Mouse (Mus musculus): ENCODE measurements around the gene Cbs.
"Not testable (repeated sequence)": the region's sequence is repeated elsewhere in the genome, so short reads cannot be mapped to it uniquely, and the experiment has no call there.

Cbs gene

DNA sequence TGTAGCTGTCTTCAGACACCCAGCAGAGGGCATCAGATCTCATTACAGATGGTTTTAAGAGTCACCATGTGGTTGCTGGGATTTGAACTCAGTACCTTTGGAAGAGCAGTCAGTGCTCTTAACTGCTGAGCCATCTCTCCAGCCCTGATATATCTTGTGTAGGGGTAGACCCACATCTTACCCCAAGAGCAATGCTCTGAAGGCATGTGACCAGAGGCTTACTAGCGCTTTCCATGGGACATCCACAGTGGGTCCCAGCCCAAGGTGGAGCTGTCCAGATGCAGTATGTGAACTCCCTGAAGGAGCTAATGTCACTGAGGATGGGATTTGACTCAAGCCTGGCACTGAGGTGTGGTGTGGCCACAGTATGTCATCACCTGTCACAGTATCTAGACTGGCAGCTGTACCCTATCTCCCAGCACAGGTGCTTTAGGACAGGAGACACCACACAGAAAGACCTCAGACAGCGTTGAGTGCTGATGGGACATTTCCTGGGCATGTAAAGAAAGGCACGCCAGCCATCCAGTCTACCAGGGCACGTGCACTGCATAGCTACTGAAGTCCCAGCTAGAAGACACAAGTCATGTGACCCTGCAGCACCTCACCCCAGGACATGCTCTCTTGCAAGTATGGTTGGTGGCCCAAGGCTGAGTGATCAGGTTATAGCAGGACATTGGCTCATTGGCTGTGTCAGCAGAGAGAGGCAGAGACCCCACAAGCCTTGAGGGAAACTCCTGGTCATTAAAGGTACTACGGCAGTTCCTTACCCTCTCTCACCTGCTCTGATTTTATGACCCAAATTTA lies 9.4 kb upstream of the Cbs start:
- no peak for DNase-seq (ENCODE audit: low read depth, low spot score)

DNA sequence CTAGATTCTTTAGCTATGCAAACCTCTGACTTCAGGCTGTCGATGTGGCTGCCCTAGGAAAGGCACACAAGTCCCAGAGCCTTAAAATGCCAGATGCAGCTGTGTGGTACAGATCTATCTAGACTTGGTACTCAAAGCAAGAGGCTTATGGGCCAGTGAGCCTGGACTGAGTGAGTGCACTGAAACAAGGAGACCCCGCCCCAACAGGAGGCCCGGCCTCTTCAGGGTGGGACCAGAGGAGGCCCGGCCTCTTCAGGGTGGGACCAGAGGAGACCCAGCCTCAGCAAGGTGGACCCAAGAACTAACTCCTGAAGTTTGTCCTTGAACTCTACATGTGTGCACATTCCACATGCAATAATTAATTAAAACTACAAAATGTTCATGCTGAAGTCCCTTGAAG lies 5.9 kb upstream of the Cbs start:
- no peak for DNase-seq (ENCODE audit: low read depth, low spot score)

DNA sequence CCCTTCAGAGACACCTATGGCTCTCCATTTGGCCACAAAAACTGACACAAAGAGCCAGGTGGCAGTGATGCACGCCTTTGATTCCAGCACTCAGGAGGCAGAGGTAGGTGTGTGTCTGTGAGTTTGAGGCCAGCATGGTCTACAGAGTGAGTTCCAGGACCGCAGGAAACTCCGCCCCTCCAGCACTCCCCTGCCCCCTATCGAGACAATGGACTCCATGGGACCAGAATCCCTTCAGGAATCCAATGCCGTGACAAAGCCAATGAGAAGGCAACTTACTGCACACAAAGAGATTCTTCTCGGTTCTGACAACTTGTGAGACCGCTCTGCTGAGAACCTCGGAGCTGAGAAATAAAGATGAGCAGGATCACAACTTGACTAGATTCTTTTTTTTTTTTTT lies 5.3 kb upstream of the Cbs start:
- no peak for DNase-seq (ENCODE audit: low read depth, low spot score)

DNA sequence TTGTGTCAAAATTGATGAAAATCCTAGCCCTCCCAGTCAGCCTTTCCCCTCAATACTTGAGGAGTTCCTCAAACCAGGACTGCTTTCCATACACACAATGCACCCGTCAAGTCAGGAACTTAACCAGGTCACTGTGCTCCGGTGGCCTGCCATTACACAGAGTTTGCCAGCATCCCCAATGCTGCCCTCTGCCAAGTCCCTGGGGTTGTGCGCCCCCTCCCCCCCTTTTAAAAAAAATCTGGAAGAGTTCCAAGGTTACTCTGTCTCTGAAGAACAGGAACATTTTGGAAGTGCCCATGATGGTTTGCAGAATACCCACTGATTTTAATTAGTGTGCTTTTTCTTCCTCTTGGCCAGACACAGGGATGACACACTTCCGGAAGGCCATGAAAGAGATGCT lies 2.6 kb upstream of the Cbs start:
- no peak for DNase-seq (ENCODE audit: low read depth, low spot score)

DNA sequence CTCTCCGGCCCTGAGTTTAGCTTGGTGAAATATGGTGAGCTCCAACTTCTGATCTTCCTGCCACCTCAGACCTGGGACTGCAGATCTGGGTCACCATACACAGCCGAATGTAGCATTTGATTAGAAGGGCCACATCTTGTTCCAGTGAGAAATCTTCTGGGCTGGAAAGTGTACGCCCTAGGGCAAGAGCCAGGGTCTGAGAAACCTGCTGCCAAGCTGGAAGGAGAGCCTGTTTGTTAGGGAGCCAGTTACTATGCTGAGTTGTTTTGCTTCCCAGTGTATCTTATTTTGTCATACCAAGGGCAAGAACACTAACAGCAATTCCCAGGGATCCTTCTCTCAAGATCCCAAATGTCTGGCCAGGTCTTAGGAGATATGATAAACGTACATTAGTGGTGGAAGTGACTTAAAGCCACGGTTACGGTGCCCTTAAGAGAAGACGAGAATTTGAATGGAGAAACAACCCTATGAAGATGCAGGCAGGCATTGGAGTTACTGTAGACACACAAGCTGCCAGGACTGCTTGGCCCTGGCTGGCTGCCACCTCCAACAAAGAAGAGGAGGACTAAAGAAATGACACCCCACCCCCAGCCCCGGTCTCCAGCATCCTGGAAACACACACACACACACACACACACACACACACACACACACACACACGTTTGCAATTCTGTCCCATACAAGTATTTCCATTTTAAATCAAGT lies 980 bp upstream of the Cbs start:
- DNase-seq (ENCODE audit: low read depth, low spot score), result peak; percentile 60

DNA sequence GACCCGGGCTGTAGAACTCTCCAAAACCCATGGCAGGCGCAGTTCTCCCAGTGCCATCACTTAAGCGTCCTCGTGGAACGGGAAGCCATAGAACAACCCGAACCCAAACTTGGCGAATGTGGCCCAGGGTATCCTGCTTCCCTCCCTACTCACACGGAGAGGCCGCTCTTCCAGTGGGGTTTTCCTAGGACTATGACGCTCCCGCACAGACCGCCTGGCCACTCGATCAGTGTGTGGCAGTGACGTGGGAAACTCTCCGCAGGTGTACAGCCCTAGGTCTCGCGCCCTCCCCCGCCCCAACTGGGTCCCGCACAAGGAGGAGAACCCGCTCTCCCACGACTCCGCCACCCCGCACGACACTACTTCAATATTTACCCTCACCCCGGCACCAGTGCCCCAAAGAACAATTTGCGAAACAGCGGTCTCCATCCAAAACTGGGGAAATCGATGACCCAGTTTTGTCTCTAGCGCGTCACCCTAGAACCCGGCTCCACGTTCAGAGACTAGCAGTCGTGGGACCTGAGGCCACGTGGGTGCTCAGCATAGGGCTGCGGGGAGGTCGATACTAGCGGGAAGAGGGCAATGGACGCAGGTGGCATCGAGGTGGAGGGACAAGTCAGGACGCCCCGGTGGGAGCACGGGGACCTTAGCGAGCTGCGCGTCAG lies 629 bp downstream of the Cbs start:
- DNase-seq (ENCODE audit: low read depth, low spot score), result no peak

DNA sequence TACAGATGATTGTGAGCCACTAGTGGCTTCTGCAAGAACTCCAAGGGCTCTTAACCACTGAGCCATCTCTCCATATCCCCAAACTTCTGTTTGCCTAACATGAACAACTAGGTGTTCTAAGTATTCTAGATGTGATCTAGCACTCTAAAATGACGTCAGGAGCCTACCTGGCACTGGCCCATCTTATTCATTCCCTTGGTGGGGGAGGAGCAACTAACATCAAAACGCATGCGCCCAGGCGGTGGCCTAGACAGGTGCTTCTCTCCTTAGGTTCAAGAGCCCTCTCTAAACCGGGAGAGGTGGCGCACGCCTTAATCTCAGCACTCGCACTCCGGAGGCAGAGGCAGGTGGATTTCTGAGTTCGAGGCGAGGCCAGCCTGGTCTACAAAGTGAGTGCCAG lies 1.3 kb downstream of the Cbs start:
- no peak for DNase-seq (ENCODE audit: low read depth, low spot score)

DNA sequence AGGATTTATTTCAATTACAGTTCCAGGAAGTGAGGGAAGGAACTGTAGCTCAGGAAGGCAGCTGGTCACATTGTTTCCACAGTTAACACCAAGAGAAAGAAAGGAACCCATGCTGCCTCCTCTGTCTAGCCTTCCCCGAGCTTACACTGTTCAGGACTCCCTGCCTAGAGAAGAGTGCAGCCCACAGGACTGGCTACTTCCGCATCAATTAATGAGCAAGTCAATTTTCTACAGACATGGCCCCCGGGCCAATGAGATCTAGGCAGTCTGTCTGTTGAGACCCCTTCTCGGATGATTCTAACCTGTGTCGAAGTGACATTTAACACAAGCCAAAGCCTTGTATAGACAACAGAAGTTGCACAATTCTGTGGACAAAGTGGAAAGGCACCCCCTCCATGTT lies 2.1 kb downstream of the Cbs start:
- no peak for DNase-seq (ENCODE audit: low read depth, low spot score)

DNA sequence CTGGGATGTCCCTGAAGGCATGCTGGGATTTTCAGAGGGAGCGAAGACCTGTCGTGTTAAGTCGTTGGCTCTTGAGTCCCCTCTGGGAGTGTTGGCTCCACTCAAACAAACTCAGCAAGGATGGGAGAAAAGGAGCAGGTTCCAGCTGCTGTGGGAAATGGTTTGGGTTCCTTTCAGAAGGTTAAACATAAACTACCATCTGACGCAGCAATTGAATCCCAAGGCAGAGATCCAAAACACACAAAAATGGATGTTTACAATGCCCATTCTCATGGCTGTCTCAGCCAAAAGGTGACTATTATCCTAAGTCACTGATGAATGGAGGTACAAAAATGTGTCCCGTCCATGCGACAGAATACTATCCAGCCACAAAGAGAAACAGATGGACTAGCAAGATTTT lies 4.0 kb downstream of the Cbs start:
- no peak for DNase-seq (ENCODE audit: low read depth, low spot score)

DNA sequence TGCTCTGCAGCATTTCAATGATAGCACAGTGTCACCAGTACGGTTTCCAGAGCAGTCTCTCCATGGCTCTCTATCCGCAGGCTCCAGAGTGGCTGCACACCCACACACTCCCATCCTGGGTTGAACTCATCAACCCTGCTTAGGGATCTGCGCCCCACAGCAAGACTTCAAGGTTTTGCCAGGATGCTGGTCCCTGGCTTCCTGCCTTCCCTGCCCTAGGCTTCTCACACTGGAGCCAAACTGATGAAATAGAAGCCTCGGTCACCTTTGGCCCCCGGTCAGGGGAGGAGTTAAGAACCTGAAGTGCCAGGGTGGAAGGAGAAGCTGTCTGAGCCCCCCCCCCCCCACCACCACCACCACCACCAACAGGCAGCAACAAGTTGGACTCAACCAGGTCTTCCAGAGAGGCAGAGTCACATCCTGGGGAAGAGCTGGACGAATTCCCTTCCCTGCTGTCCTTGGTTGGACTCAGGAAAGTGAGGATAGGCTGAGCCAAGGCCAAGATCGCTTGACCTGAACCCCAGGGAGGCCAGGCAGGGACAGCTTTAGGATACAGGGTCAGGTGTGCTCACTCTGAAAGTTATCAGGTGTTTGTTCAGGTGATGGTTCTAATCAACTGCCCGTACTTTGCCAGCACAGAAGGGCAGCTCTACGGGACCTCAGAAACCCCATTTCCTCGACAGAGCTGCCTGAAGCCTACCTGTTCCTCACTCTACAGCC lies 5.8 kb downstream of the Cbs start:
- peak; percentile 10 for DNase-seq (ENCODE audit: low read depth, low spot score)

DNA sequence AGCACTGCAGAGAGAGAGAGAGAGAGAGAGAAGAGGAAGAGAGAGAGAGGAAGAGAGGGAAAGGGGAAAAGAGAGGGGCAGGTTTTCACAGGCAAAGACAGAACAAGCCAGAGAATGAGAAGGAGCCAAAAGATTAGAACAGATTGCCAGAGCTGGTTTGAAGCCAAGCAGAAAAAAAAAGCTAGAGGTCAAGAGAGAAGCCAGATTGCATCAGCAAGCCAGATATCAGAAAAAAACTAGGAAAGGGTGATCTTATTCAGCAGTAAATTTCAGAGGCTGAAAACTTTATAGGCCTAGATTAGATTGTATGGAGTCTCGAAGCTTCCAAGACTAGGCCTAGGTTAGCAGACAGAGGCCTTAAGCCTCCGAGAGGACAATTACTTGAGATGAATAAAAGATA lies 9.1 kb downstream of the Cbs start:
- no peak for DNase-seq (ENCODE audit: low read depth, low spot score)

DNA sequence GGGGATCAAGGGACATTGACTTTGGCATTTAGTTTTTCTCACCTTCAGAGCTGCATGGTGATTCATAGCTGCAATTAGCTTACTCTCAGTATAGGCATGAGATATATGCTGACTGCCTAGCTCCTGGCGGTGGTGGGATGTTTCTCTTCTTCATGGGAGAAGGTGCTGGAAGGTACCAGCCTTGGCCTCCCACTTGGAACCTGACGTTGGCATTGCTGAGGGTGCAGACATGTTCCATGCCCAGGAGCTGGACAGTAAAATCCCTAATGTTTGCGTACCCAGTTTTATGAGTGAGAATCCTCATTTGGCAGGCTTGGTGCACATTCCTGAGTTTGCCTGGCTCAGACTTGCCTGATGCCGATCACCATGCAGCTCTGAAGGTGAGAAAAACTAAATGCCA lies 13.9 kb downstream of the Cbs start:
- DNase-seq (ENCODE audit: low read depth, low spot score), result no peak

DNA sequence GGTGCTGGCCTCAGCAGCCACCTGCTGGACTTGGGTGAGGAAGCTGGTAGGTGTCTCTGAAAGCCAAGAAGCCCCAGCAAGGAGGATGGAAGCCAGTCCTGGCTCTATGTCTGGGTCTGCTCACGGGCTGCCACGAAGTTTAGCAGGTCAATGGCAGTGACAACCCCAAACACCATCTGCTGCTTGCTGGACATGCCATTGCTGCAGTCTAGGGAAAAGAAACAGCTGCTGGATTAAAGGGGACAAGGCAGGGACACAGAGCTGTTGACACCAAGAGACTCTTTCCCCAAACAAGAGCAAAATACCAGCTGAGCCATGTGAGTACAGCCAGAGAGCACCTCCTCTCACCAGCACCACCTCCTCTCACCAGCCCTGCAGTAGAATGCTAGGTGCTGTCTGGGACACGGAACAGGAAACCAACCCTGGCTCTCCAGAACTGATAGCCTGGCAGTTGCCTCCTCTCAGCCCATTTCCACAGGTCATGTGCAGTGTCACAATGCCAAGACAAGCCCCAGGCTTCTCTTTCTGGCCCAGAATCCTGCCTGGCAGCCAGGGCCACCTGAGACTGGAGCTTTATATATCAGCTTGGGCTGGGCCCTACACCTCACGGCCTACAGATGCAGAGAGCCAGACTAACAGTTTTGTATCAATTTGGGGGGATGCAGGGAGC lies 23.8 kb downstream of the Cbs start:
- DNase-seq (ENCODE audit: low read depth, low spot score), result no peak

DNA sequence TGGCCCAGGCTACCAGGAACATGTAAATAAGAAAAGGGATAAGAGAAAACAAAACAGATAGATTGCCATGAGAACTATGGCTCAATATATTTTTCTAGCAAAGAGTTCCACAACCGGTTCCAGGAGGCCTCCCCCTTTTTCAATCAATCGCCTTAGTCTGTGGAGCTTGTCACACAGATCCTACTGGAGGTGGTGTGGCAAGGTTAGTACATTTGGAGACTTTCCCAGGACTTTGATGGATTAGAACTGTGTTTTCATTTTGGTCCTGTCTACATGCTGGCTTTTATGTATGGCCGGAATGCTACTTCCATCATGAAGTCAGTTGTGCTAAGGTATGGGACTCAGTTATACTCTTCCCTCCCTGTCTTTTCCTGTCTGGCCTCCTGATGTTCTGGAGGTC lies 27.1 kb downstream of the Cbs start:
- DNase-seq (ENCODE audit: low read depth, low spot score), result no peak

DNA sequence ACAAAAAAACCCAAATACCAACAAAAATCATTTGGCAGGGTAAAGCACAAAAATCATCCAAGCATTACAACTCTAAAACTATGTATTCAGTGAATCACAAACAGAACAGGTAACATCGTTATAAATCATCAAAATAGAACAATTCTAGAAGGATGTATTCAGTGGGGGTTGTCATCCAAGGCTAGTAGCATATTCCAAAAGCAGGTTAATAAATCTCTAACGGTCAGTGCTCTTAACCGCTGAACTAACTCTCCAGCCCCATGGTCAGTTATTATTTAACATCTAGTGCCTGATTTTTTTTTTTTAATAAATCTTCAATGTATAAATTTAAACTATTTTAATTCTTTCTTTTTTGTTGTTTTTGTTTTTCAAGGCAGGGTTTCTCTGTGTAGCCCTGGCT lies 27.9 kb downstream of the Cbs start:
- DNase-seq (ENCODE audit: low read depth, low spot score), result not testable (repeated sequence)

DNA sequence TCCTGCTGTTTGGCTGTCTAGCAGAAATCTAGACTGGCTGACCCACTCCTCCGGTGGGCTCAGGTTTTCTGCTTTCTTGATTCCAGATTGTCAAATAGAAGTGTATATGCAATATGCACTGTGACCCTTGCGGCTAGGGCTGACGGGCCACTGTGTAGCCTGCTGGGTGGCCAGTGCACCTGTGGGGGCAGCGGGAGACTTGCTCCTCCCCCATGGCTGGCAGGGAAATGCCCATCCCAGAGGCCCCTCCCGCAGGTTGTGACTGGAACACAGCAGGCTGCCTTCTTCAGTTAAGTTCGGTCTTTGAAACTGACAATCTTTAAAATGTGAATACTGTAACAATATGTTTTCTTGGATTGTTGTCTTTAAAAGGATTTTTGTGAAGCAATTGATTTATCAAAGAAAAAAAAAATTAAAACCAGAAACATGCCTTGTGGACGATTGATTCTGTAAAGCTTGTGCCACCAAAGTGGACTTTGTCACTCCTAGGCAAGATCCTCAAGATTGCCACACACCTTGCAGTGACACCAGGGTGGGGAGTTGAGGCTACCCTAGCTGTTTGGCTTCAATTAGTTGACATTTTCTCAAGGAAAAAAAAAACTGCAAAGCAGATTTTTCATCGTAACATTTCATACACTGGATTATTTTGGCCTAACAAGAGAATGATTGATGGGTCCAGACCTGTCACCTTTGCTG lies 29.6 kb downstream of the Cbs start:
- DNase-seq (ENCODE audit: low read depth, low spot score), result no peak

DNA sequence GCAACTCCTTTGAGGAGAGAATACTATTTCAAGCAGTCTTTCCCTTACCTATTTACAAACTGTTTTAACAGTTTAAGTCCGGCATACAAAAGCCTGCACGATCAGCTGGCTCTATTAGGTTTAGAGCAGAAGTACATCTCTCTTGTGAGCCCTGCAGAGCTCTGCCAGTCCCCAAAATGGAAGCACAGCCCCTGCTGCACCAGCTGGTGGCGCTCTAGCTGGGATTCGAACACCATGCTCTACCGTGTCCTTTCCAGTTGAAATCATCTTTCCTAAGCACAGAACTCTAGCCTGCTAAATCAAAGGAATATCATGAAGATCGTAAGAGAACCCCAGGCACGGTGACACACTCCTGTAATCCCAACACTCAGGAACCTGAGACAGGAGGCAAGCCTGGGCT lies 30.6 kb downstream of the Cbs start:
- DNase-seq (ENCODE audit: low read depth, low spot score), result peak; percentile 36

DNA sequence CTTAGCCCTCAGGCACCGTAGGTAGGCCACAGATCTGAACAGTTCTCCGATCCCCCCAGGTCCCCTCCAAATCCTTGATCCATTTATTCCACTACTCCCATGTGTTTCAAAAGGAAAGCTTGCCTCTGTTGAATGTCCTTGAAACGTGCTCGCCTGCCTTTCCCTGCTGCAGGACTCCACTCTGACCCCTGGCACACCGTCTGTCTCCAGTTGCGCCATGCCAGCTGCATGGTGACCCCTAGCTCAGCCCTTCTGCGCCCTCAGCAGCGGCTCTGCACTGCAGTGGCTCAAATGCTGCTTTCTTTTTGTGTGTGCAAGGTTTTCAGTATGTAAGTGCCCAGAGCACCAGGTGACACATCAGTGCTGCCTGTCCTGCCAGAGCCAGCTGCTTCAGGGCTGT lies 38.4 kb downstream of the Cbs start:
- no peak for DNase-seq (ENCODE audit: low read depth, low spot score)

DNA sequence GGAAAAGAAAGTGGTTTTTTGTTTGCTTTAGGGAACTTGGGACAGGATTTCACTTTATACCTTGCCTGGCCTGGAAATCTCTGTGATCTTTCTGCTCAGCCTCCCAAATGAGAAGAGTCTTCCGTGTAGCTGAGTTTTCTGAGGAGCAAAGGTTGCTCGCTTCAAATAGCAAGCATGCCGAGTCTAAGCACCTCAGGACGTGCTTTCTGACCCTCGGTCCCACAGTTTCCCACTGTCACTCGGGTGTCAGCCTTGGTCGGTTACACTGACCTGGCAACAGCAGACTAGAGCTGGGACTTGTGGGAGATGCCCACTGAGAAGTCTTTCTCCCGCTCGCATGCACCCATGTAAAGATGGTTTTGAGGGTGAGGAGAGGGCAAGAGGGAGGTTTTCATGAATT lies 39.1 kb downstream of the Cbs start:
- DNase-seq (ENCODE audit: low read depth, low spot score), result no peak

DNA sequence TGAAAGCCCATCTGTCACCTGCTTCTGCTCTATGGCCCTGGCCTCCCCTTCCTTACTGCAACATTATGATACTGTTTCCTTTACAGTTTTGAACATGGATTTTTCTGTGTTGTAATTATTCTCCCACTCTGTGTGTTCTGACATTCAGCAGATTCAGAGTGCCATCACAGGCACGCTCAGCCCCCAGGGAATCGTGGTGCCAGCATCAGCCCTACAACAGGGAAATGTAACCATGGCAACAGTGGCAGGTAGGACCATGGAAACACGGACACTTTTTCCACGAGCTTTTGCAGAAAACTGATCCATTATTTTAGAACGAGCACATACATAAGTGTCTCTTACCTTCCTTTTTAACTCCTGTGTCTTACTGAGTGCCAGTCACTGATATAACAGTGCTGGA lies 42.0 kb downstream of the Cbs start:
- peak; percentile 72 for DNase-seq (ENCODE audit: low read depth, low spot score)

DNA sequence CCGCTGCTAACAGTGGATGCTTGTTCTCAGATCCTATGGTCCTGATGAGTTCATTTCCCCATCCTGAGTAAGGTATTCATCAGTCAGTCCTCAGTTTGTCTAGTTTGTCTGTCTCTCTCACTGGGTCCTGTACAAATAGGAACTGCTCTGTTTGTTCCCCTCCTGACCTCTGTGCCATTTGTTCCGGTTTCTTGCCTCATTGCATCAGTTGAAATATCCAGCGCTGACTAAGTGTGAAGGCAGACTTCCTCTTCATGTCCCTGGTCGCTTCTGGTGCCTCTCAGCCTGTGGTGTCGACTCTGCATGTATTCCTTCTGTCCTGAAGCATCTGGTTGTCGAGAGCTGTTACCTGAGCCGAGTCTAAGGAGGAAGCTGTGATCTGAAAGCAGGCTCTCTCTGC lies 42.4 kb downstream of the Cbs start:
- DNase-seq (ENCODE audit: low read depth, low spot score), result peak; percentile 26

All from brain, adult 2 months (tissue).